Mouse (Mus musculus) limb, embryonic 13.5 days (tissue): ENCODE measurements at regions not wholly inside any gene's neighbourhood (a gene's known extent, or its start where the extent isn't known, plus 50 kb on each side); places are given as distances from the start of the nearest gene placed in this dataset.

ENCODE experiments used
- ATAC-seq: fragments of 200-750 bp; cut with Nextera tagmentation; 2 replicates; pipeline ENCODE4 v1.8.0; 2017; ENCODE audit warnings: low read depth, moderate number of reproducible peaks, moderate TSS enrichment; ENCODE audit not compliant: low FRiP score
- H3K27ac ChIP-seq: fragments of 300-500 bp; sonication (generic); 2 replicates; pipeline ENCODE4 v1.5.1; 2015; ENCODE audit warnings: inconsistent platforms, mild to moderate bottlenecking, moderate library complexity
- H3K27me3 ChIP-seq: fragments of 300-500 bp; sonication (generic); 2 replicates; pipeline ENCODE4 v1.6.1; 2015; ENCODE audit warnings: mild to moderate bottlenecking, inconsistent platforms
- H3K36me3 ChIP-seq: fragments of 300-500 bp; sonication (generic); 2 replicates; pipeline ENCODE4 v1.6.1; 2015; ENCODE audit warnings: inconsistent platforms, mild to moderate bottlenecking, moderate library complexity
- H3K4me1 ChIP-seq: fragments of 300-500 bp; sonication (generic); 2 replicates; pipeline ENCODE4 v1.6.1; 2015; ENCODE audit warnings: inconsistent platforms
- H3K4me2 ChIP-seq: fragments of 300-500 bp; sonication (generic); replicated peaks from 2 replicates; pipeline ENCODE4 v1.6.1; 2015; ENCODE audit warnings: inconsistent platforms, mild to moderate bottlenecking, moderate library complexity
- H3K4me3 ChIP-seq: fragments of 300-500 bp; sonication (generic); 2 replicates; pipeline ENCODE4 v1.5.1; 2015; ENCODE audit warnings: moderate library complexity, mild to moderate bottlenecking, inconsistent platforms
- H3K9ac ChIP-seq: fragments of 300-500 bp; sonication (generic); 2 replicates; pipeline ENCODE4 v1.6.1; 2015; ENCODE audit warnings: mild to moderate bottlenecking, inconsistent platforms
- H3K9me3 ChIP-seq: fragments of 300-500 bp; sonication (generic); 2 replicates; pipeline ENCODE4 v1.6.1; 2016; ENCODE audit warnings: inconsistent platforms
- WGBS: fragments of 180-500 bp; shearing (Covaris S2); methylation state at CpG from one replicate; pipeline ENCODE4 v1.1.7; 2015; 5-methylcytosine and 5-hydroxymethylcytosine counted together

DNA sequence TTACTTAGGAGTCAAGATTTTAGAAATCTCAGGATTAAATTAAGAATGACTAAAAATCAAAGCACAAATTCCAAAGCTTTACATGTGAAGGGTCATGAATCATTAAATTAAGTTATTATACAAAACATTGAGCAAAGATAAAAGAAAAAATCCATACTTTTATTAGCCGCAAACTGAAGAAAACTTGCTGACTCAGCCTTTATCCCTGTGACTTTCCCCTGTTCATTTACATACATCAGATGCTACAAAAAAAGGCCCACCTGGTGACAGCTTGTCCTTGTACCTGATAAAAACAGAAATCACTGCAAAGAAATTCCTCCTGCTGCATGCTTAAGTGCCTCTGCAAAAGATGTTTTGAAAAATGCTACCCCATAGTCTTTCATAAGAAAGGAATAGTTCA lies 2555.9 kb upstream of the Pcdh20 start:
- no peak for ATAC-seq
- H3K9ac ChIP-seq: no peak overlapping the region
- H3K4me1 ChIP-seq: no peaks in the 10 kb centered on the region
- no peaks in the 10 kb centered on the region for H3K36me3 ChIP-seq
- no peak overlapping the region for H3K27ac ChIP-seq
- no peak overlapping the region for H3K4me3 ChIP-seq
- no peaks in the 10 kb centered on the region for H3K27me3 ChIP-seq
- H3K4me2 ChIP-seq: no peak overlapping the region
- WGBS: 87% methylated on average over 1 of the region's 1 CpGs
- H3K9me3 ChIP-seq: no peaks in the 10 kb centered on the region

DNA sequence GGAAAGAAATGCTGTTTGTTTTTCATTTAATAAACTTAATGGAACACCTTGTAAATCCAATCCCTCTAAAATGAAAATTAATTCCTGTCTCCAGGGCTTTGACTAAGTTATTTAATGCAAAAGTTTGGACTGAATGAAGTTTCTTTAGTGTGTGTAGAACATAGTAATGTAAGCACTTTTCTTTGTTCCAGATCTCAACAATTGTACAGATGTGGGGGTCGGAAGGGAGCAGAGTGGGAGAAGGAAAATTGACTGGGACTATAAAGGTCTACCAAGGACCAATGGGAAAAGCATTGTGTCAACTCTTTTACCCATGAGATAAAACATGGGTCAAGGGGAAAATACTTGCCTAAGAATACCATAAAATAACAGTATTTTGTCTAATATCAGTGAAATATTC lies 2548.9 kb upstream of the Pcdh20 start:
- Histone ChIP-seq H3K4me3 (no peak overlapping the region), H3K27ac (no peak overlapping the region), H3K9me3 (no peaks in the 10 kb centered on the region), H3K27me3 (no peaks in the 10 kb centered on the region), H3K36me3 (no peaks in the 10 kb centered on the region), H3K4me2 (no peak overlapping the region), H3K4me1 (no peaks in the 10 kb centered on the region), H3K9ac (no peak overlapping the region)
- 0 out of 2 replicates have a peak, but pooled peaks have one; percentile 54 for ATAC-seq
- WGBS: 35% methylated on average over 1 of the region's 1 CpGs

DNA sequence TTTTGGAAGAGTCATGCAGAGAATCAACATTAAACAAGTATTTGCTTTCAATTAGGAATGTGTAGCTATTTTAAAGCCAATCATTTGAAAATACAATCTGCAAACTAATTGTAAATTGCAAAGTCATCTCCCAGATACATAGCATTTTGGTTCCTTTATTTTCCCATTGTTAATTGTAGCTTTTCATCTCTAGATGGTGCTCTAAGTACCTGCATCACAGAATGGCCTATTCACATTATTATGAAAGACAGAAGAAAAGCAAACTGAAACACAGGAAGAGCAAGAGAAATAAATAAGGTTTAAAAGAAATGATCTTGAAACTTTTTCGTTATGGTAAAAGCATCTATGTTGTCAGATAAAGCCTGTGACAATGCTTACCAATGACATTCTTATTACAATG lies 2543.5 kb upstream of the Pcdh20 start:
- no peak overlapping the region for H3K4me2 ChIP-seq
- H3K27ac ChIP-seq: no peak overlapping the region
- H3K36me3 ChIP-seq: no peaks in the 10 kb centered on the region
- no peaks in the 10 kb centered on the region for H3K9me3 ChIP-seq
- H3K4me3 ChIP-seq: no peak overlapping the region
- 83% methylated on average over 1 of the region's 1 CpGs for WGBS
- H3K27me3 ChIP-seq: no peaks in the 10 kb centered on the region
- H3K9ac ChIP-seq: no peak overlapping the region
- H3K4me1 ChIP-seq: no peaks in the 10 kb centered on the region
- no peak for ATAC-seq
